Mouse (Mus musculus): Measurements from ENCODE around the gene Lars2.

The Lars2 gene

DNA sequence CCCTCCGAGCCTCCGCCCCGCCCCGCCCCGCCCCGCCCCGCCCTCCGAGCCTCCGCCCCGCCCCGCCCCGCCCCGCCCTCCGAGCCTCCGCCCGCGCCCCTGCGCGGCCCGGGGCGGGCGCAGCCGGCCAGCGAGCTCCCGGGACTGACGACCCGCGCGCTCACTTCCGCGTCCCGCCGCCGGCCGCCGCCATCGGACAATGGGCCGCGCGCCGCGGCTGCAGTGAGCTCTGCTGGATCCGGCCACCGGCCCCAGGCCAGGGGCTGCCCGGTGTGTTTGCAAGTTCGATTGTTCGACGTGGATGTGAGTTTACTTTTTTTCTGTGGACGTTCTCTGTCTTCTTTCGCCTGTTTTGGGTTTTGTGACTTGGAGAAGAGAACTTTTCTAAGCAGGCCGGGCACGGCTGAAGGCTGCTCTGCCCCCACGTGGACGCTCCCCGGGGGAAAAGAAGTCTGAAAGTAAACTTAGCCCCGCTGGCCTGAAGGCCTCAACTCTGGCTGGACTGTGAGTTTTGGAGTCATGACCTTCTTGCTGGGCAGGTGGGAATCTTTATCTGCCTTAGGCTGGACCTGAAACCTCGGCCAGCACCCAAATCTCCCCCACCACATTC is 112.0 kb downstream of the Lars2 start, which contains the start of gene Limd1:
Gene Limd1 (plus strand): TSS at position 121 of the 610 bp plus-strand sequence.
- peak; percentile 62 for DNase-seq (ENCODE audit: low spot score)

DNA sequence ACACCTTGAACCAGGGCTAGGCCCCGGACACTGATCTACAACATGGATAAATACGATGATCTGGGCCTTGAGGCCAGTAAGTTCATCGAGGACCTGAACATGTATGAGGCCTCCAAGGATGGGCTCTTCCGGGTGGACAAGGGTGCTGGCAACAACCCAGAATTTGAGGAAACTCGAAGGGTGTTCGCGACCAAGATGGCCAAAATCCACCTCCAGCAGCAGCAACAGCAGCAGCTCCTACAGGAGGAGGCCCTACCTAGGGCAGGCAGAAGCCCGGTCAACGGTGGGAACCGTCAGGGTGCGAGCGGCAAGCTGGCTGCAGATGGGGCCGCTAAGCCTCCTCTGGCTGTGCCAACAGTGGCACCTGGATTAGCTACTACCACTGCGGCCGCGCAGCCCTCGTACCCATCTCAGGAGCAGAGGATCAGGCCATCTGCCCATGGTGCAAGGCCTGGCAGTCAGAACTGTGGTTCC is 112.5 kb downstream of the Lars2 start:
- no peak for DNase-seq (ENCODE audit: low spot score)

GRCm38 (mm10) chr9:123479876-123480252 is 113.1 kb downstream of the Lars2 start:
- DNase-seq (ENCODE audit: low spot score), result no peak

GRCm38 (mm10) chr9:123480253-123480921 is 113.7 kb downstream of the Lars2 start:
- no peak for DNase-seq (ENCODE audit: low spot score)

DNA sequence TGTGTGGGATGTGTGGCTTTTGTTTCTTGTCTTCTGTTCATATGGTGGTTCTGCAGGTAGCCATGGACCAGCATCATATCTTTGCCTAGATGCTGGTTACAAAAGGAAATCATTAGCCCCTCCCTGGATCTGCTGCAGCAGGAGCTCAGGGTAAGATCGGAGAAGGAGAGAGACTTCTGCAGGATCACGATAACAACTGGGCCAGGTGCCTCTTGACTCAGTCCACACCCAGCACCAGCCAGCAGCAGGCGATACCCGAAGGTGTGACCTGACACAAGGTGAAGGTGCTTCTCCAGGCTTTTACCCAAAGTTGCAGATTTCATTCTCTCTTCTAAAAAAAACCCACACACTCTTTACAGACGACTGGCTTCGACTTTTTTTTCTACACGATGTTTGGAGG is 114.4 kb downstream of the Lars2 start:
- no peak for DNase-seq (ENCODE audit: low spot score)

DNA sequence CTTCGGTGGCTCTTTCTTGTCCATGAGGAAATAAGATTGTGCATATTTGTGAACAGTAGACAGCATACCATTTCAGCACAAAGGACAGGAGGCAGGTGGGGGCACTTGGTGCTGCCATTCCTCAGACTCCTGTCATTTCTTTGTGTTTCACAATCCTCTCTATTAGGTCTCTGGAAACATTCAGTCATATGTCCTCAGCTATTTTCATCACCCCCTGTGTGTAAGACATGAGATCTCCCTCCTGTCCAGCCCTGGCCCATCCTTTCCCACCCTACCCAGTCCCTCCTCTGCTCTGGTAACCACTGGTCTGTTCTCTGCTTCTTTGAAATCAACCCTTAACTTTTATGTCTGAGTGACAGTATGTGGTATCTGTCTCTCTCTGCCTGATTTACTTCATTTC is 116.9 kb downstream of the Lars2 start:
- no peak for DNase-seq (ENCODE audit: low spot score)

GRCm38 (mm10) chr9:123484830-123485229 is 118.1 kb downstream of the Lars2 start:
- no peak for DNase-seq (ENCODE audit: low spot score)

GRCm38 (mm10) chr9:123485561-123485960 is 118.8 kb downstream of the Lars2 start:
- DNase-seq (ENCODE audit: low spot score), result no peak

GRCm38 (mm10) chr9:123486635-123487034 is 119.9 kb downstream of the Lars2 start:
- DNase-seq (ENCODE audit: low spot score), result no peak

- DNase-seq (ENCODE audit: low spot score), result no peak
Measured at GRCm38 (mm10) chr9:123489073-123489472, 122.3 kb downstream of the Lars2 start.

- no peak for DNase-seq (ENCODE audit: low spot score)
Measured at GRCm38 (mm10) chr9:123489727-123490343, 123.1 kb downstream of the Lars2 start.

DNA sequence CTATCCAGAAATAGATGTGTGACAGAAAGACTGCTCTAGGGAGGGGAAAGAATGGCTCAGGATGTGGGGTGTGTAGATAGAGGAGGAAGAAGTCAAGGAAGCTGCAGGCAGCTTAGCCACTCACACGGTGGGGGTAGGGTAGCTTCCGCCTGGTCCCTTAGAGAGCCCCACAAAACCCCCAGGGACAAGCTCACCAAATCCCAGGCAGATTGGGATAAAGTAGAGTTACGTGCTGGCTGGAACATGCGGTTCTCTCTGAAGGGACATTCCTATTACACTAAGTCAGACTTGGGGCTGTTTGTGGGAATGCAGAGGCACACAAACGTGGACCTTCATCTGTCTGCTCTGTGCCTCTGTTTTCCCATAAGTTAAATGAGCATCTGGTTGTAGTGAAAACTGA is 124.2 kb downstream of the Lars2 start:
- no peak for DNase-seq (ENCODE audit: low spot score)

DNA sequence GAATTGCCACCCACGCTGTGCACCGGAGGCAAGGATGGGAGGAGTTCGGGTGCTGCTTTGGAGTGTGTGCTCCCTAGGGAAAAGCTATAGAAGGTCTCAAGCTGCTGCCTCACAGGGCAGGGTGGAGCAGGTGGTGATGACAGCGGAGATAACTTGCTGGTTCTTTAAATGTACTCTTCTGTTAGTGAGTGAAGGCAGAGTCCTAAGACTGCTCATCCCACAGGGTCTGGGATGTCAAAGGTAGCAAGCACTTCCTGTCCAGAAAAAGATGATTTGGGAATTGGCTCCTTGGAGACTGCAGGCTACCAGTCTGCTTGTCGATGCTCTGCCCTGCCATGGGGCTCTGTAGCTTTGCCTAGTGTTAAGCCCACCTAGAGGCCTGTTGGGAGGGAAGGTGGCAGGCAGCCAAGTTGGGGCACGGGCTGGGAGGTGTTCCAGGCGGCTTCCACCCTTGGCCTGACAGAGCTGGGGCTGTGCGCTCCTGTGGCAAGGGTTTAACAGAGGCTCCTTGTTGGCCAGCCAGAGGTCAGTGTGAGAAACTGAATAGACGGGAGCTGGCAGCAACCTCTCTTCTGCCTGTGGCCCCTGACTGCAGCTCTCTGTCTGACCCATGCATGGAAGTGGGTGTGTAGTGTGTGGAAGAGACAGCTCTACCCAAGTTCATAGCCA is 125.3 kb downstream of the Lars2 start:
- DNase-seq (ENCODE audit: low spot score), result no peak

GRCm38 (mm10) chr9:123496665-123497064 is 129.9 kb downstream of the Lars2 start:
- DNase-seq (ENCODE audit: low spot score), result no peak

GRCm38 (mm10) chr9:123497906-123498305 is 131.2 kb downstream of the Lars2 start:
- DNase-seq (ENCODE audit: low spot score), result no peak

DNA sequence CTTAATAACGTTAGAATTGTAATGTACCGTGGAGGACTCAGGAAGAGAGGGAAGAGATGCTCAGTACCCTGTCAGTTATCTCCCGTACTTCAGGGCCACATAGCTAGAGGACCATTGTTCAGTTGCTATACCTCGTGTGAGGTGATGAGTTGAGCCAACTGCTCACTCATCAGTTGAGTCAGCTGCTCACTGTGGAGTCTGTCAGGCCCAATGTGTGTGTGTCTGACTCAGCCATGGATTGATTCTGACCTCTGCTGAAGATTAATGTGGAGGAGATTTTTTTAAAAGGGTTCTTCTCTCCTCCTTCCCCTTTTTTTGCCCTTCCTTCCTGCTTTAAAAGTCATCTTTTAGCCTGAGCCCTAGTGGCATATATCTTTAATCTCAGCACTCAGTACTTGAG is 133.8 kb downstream of the Lars2 start:
- DNase-seq (ENCODE audit: low spot score), result no peak

GRCm38 (mm10) chr9:123503171-123503834 is 136.6 kb downstream of the Lars2 start:
- no peak for DNase-seq (ENCODE audit: low spot score)

DNA sequence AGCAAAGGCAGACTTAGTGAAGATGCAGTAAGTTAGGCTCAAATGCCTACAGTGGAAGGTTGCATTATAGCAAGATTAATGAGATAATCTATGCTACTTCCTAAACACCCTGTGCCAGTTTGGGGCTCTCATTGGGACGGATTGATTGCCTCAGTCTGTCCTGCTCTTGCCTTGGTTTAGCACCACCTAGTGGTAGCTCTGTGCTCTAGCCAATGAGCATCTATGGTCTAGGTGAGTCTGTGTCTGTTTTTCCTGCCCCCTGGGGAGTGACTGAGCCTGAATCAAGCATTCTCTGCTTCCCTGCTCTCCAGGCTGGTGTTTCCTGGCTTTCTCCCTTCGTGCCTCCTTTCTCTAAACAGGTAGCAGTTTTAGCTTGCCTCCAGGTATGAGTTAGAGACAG is 137.6 kb downstream of the Lars2 start:
- DNase-seq (ENCODE audit: low spot score), result no peak

DNA sequence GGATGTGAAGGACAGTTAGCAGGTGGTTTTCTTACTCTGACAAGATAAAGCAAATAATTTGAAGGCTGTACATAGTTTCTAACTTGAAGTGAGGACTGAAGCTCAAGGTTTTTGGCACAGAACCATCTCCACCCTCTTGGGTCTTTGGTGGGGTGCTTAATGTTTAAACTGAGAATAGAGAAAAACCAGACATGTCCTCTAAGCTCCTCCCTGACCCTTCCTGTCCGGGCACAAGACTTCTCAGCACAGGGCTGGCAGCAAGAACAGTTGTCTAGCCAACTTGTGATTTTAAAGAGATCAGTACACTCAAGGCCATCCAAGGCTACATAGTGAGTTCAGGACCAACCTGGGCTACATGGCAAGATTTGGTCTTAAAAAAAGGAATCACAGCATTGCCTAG is 138.9 kb downstream of the Lars2 start:
- DNase-seq (ENCODE audit: low spot score), result no peak

DNA sequence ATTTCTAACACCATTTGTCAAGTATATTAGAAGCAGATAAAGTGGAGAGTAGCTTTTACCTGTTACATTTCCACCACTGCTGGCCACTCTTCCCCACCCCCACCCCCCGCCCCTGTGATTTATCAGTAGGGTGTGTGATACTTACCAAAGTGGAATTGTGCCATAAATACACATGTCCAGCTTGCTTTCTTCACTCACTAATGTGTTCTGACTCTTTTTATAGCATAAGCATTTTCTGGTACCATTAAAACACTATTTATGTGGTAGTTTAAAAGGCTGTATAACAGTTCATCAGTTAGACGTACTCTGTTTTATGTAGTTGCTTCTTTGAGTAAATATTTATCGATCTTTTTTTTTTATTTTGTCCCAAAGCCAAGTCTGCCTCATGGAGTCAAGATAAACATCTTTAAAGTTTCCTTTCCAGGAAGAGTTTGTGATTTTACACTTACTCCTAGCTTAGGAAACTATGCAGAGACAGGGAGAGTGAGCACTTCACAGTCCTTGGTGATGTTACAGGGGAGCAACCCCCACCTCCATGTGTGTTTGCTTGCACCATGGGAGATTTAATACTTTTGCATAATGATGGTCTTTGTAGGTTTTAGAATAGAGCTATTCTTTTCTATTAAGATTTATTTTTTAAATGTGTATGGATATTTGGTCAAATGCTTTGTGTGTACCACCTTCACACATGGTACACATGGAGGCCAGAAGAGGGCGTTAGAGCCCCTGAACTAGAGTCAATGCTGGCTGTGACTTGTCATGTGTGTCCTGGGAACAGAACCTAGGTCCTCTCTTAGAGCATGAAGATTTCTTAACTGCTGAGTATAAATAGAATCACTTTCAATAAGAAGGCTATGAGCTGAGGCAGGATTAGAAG is 139.8 kb downstream of the Lars2 start:
- no peak for DNase-seq (ENCODE audit: low spot score)

DNA sequence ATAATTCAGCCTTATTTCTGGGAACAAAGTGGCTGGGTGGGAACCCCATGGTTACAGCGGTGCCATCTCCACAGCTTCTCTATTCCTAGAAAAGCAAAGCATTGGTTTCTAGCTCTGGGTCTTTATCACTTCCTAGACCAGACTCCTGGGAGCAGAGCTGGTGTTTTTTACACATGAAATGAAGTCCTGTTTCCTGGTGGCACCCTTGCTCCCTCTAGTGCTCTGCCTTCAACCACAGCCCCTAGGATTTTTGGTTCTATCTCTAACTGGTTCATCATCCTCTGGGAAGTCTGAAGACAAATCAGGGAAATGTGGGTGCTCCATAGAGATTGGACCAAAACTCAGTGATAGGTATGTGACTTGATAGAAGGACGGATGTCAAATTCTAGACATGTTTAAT is 140.7 kb downstream of the Lars2 start:
- DNase-seq (ENCODE audit: low spot score), result no peak

Measured in spleen, adult 12 weeks (tissue).